Mouse (Mus musculus) ES-Bruce4 (cell line): Measurements from ENCODE around the gene Lipa.

Experiments
- CTCF ChIP-seq: IDR thresholded peaks from one replicate; pipeline ENCODE4 v1.8.1; 2011; ENCODE audit warnings: low read depth, low read length
- EP300 ChIP-seq: IDR thresholded peaks from 2 replicates; pipeline ENCODE4 v1.6.1; 2011; ENCODE audit warnings: low read depth, low read length; ENCODE audit not compliant: insufficient read depth
- POLR2A ChIP-seq: IDR thresholded peaks from one replicate; pipeline ENCODE4 v1.8.1; 2011; ENCODE audit warnings: low read length; ENCODE audit not compliant: insufficient read depth

DNA sequence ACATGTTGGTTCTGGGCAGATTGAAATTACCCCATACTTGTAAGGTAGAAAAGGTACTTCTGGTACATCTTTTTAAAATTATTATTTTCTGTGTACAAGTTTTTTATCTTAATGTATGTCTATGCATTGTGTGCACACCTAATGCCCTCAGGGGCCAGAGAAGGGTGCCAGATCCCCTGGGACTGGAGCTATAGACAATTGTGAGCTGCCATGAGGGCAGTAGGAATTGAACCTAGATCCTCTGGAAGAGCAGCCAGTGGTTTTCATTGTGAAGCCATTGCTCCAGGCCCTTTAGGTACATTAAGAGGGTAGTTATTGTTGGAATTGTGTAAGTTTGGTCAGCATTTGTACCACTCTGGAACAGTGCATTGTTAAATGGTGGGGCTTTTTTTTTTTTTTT is 26.8 kb upstream of the Lipa start:
- TF ChIP-seq CTCF (no peak), EP300 (no peak), POLR2A (no peak)
